Mouse (Mus musculus) cortical plate, adult 2 months (tissue): Measurements from ENCODE around the gene Rab5c. TPM values are rescaled to one million over a fixed set of nuclear protein-coding genes. Genes with fewer than 3 reads are reported as not detected.

Experiments
- H3K27ac ChIP-seq: fragments of 200-500 bp; 2 replicates; pipeline ENCODE4 v1.5.1; 2012; ENCODE audit warnings: low read length, control low read depth, inconsistent platforms; ENCODE audit not compliant: insufficient read depth
- H3K4me1 ChIP-seq: fragments of 200-500 bp; 2 replicates; pipeline ENCODE4 v1.6.1; 2011; ENCODE audit warnings: low read length; ENCODE audit not compliant: control insufficient read depth, insufficient read depth
- H3K4me3 ChIP-seq: fragments of 200-500 bp; 2 replicates; pipeline ENCODE4 v1.5.1; 2011; ENCODE audit warnings: mild to moderate bottlenecking, low read length, control low read depth; ENCODE audit not compliant: insufficient read depth
- CTCF ChIP-seq: fragments of 200-500 bp; IDR thresholded peaks from 2 replicates; pipeline ENCODE4 v1.5.1; 2011; ENCODE audit warnings: mild to moderate bottlenecking, control low read depth, low read length; ENCODE audit not compliant: insufficient read depth; ENCODE audit errors: extremely low read depth
- POLR2A ChIP-seq: fragments of 200-500 bp; IDR thresholded peaks from 2 replicates; pipeline ENCODE4 v1.6.1; 2011; ENCODE audit warnings: mild to moderate bottlenecking, low read length, control low read depth; ENCODE audit not compliant: insufficient read depth; ENCODE audit errors: extremely low read depth
- polyA plus RNA-seq: library from polyadenylated mRNA; depleted of rRNA; stranded (reverse); fragments of >200 nt; gene quantifications from 2 replicates; pipeline ENCODE4 v1.2.3, GENCODE M21; 2012

The Rab5c gene
- polyA plus RNA-seq, 1 experiment: 207 TPM

DNA sequence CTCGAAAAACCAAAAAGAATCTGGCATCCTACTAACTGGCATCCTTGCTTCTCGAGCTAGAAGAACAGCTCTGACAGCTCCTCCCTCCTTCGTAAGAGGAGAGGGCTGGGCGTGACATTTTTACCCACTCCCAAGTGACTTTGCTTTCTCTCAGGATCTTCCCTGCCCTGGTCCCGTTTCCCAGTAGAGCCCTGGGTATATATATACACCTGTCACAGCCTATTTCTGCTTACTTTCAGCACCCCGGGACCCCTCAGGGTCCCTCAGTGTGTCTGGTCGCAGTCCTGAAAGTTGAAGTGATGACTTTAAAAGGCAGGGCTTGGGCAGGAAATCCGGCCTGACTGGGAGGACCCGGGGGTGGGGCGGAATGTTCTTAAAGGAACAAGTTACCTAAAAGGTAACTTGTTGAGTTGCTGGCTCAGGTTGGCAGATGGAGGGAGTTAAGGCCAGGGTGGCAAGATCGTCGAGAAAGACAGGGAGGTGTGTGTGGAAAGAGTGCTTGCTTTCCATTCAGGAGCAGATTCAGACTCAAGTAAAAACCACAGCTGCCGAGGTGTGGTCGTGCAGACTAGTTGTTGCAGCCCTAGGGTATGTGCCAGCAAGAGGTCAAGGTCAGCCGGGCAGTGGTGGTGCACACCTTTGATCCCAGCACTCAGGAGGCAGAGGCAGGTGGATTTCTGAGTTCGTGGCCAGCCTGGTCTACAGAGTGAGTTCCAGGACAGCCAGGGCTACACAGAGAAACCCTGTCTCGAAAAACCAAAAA is 32.8 kb upstream of the Rab5c start, which contains the start of gene Ghdc:
Gene Ghdc (minus strand): TSS at position 312 of the 763 bp plus-strand sequence.
- Histone ChIP-seq H3K27ac (no peak within 1 kb of the TSS), H3K4me1 (no peaks in the 10 kb centered on the region), H3K4me3 (peak within 1 kb of the TSS; percentile 47)
- TF ChIP-seq CTCF (no peak), POLR2A (no peak)

DNA sequence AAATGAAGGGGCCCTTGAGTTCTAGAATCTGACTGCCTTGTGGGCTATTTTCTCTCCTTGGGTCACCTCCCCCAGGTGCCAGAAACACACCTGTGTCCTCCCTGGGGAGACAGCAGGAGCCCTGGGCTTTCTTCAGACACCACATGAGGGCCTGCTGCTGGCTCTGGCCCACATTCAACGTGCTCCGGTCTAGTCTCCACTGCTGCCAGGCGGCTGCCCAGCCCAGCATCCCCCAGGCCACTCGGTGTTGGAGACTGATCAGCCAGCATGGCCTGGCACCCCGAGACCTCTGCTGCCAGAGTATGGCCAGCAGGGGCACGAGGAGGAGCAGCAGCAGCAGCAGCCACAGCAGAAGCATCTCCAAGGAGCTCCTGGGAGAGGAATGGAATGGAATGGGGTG is 32.0 kb upstream of the Rab5c start:
- Histone ChIP-seq H3K4me1 (no peaks in the 10 kb centered on the region), H3K27ac (no peak overlapping the region), H3K4me3 (peak overlapping the region; percentile 47)
- TF ChIP-seq POLR2A (no peak), CTCF (no peak)

DNA sequence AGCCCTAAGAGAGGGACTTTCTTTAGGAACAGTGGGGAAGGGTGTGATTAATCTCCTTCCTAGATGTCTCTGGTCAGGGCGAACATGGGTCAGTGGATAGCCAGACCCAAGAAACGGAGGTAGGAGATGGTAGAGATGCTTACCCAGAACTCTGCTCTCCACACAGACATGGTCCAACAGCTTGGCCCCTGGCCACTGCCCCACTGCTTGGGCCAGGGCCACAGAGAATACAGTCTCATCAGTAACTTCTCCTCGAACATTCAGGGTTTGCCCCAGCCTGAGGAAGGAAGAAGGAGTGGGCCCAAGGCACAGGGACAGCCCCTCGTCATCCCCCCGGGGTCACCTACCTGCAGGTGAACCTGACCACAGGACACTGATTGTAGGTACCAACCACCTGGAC is 29.9 kb upstream of the Rab5c start:
- H3K4me3 ChIP-seq: no peak overlapping the region
- no peak overlapping the region for H3K27ac ChIP-seq
- no peaks in the 10 kb centered on the region for H3K4me1 ChIP-seq
- TF ChIP-seq POLR2A: no peak
- no peak for TF ChIP-seq CTCF

DNA sequence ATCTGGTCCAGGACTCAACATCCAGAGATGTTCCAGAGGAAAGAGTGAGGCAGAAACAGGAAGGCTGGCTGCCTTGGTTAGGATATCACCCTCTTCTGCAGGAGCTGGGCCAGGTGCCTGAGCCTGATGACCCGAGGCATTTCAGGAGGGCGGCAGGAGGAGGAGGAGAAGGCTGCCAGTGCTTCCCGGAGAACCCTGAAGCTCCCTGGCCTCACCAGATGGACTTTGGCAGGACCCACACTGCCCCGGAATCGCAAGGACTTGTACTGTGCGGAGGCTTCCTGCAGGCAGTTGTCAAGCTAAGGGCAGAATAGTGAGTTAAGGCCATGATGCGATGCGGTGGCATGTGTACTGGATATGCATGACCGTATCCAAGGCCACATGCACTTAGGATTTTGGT is 28.7 kb upstream of the Rab5c start:
- Histone ChIP-seq H3K4me3 (no peak overlapping the region), H3K27ac (no peak overlapping the region), H3K4me1 (peaks cover 3% of the 10 kb centered on the region; the same call in 1 of the 2 replicates)
- TF ChIP-seq CTCF (no peak), POLR2A (no peak)

DNA sequence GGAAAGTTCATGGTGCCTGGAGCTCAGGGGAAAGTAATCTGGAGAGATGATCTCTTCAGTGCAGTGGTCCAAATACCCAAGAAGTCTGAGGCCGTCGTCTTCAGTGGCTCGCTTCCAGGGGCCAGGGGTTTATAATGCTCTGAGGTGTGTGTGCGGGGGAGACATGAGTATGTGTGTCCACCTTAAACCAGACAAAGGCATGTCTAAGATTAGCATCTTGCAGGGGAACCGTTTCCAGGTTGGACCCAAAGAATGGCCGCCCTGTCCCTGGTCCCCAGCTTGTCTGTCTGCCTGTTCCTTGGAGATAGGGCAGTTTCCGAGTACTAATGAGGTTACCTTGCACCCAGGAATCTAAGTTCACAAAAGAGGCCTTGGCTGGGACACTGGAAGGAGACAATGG is 24.8 kb upstream of the Rab5c start, which contains the start of gene Hcrt:
Gene Hcrt (minus strand): TSS at position 101 of the 400 bp plus-strand sequence.
- no peak for TF ChIP-seq POLR2A
- no peak for TF ChIP-seq CTCF
- H3K4me3 ChIP-seq: peak within 1 kb of the TSS; percentile 31
- peaks cover 3% of the 10 kb centered on the region; the same call in 1 of the 2 replicates for H3K4me1 ChIP-seq
- 0 out of 2 replicates have a peak within 1 kb of the TSS, but pooled peaks have one; percentile 13 for H3K27ac ChIP-seq

DNA sequence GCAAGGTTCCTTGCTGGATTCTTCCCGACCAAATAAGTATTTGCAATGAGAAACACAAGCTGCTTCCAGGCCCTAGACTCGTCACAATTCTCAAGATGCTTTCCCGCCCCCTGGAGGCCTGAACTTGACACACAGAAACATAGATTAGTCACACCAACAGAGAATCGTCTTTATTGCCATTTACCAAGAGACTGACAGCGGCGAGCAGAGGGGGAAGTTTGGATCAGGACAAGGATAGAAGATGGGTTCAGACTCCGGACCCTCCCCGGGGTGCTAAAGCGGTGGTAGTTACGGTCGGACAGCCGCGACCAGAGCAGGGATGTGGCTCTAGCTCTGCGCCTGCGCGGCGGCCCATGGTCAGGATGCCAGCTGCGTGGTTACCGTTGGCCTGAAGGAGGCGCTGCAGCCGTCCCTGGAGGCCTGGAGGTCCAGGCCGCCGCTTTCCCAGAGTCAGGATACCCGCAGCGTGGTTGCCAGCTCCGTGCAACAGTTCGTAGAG is 23.6 kb upstream of the Rab5c start:
- TF ChIP-seq POLR2A (0 out of 2 replicates have a peak, but pooled peaks have one; percentile 64), CTCF (peak; percentile 66)
- H3K27ac ChIP-seq: 0 out of 2 replicates have a peak overlapping the region, but pooled peaks have one; percentile 13
- H3K4me1 ChIP-seq: peaks cover 3% of the 10 kb centered on the region; the same call in 1 of the 2 replicates
- peak overlapping the region; percentile 31 for H3K4me3 ChIP-seq

DNA sequence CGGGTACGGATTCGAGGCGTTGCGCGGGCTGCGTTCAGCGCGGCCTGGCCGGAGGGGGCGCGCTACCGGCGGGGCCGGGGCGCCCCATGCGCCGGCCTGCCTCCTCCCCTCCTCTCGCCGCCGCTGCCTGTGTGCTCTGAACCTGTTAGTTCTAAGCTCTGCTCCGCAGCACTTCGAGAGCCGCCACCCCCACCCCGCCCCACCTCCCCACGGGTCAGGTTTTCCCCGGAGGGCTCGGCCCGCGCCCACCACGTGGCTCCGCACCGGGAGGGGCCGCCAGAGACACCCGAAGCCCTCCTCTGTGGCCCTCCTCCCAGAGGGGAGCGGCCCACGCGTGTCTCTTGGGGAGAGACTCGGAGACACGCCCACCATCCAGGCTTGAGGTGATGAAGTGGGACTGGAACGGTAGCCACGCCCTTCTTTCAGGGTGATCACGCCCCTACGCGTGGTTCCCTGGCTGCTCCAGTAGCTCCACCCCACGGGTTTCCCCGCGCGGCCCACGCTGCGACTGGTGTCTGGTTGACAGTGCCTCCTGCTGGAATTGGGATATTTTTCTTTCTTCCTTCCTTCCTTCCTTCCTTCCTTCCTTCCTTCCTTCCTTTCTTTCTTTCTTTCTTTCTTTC is 21.7 kb upstream of the Rab5c start, which contains the start of gene Kcnh4:
Gene Kcnh4 (minus strand): TSS at position 332 of the 623 bp plus-strand sequence.
- Histone ChIP-seq H3K4me1 (peaks cover 7% of the 10 kb centered on the region; the same call in 1 of the 2 replicates), H3K4me3 (peak within 1 kb of the TSS; percentile 66), H3K27ac (peak within 1 kb of the TSS; percentile 85)
- TF ChIP-seq CTCF (peak; percentile 40), POLR2A (peak; percentile 16; the same call in 1 of the 2 replicates)

DNA sequence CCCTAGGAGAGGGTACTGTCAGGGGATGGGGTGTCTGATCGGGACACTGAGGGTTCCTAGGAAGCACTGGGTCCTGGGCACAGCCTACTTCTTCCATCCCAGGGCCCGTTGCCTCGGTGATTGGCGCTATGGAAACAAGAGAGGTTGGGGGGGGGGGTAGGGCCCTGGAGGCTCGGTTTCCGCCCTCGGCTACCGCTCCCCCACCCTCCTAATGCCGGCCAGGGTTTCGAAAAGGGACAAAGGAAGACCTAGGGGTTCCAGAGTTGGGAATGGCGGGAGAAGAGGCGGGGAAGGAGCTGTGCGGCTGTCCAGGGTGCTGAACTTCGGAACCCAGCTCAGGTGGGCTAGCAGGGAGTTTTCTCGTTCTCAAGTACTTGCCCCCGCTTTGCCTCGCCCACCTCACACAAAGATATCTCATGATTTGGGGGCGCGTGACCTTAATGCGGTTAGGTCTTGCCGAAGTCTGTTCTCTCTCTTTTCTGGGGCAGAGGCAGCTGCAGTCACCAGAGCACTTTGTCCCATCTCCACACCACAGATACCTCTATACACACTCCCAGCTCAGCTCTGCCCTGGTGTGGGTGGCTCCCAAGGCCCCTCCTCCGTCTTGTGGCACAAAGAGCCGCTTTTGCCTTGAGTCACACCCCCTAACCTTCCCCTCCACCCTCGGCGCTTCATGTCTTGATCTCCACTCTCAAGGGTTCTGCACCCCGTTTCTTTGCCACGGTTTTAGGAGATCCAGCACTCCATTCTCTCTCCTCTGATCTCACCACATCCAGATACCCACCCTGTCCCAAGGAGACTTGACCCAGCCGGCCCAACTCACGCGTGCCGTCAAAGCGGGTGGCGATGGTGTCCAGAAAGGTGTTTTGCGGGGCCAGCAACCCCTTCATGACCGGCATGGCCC is 20.9 kb upstream of the Rab5c start:
- TF ChIP-seq CTCF: no peak
- peak; percentile 22; the same call in 1 of the 2 replicates for TF ChIP-seq POLR2A
- Histone ChIP-seq H3K27ac (peak overlapping the region; percentile 85), H3K4me3 (peak overlapping the region; percentile 66), H3K4me1 (peaks cover 7% of the 10 kb centered on the region; the same call in 1 of the 2 replicates)
